Mouse (Mus musculus) forebrain, postnatal 0 days (tissue): ENCODE results near the gene Tle1. TPM values are rescaled to one million over a fixed set of nuclear protein-coding genes. Genes with fewer than 3 reads are reported as not detected.
A peak's percentile ranks its signal among the peaks of the same experiment; 100 is the strongest.

ENCODE experiments used
- ATAC-seq: fragments of 200-750 bp; cut with Nextera tagmentation; 2 replicates; pipeline ENCODE4 v1.8.0; 2017; ENCODE audit warnings: mild to moderate bottlenecking, moderate library complexity
- DNase-seq: peaks from one replicate; pipeline ENCODE4 v3.0.0-alpha.2; 2015
- H3K27ac ChIP-seq: fragments of 300-500 bp; sonication (generic); 2 replicates; pipeline ENCODE4 v1.5.1; 2014; ENCODE audit warnings: low read depth, mild to moderate bottlenecking, antibody characterized with exemption, low read length, moderate library complexity, mixed read lengths
- H3K27me3 ChIP-seq: fragments of 300-500 bp; sonication (generic); 2 replicates; pipeline ENCODE4 v1.6.1; 2014; ENCODE audit warnings: mild to moderate bottlenecking, low read length, mixed read lengths; ENCODE audit not compliant: insufficient read depth
- H3K36me3 ChIP-seq: fragments of 300-500 bp; sonication (generic); 2 replicates; pipeline ENCODE4 v1.6.1; 2014; ENCODE audit warnings: mild to moderate bottlenecking, moderate library complexity; ENCODE audit not compliant: insufficient read depth
- H3K4me1 ChIP-seq: fragments of 300-500 bp; sonication (generic); 2 replicates; pipeline ENCODE4 v1.6.1; 2014; ENCODE audit warnings: antibody characterized with exemption; ENCODE audit not compliant: insufficient read depth
- H3K4me2 ChIP-seq: fragments of 300-500 bp; sonication (generic); 2 replicates; pipeline ENCODE4 v1.6.1; 2014; ENCODE audit warnings: low read depth, mild to moderate bottlenecking, moderate library complexity
- H3K4me3 ChIP-seq: fragments of 300-500 bp; sonication (generic); 2 replicates; pipeline ENCODE4 v1.5.1; 2014; ENCODE audit warnings: low read depth, low read length, mixed read lengths
- H3K9ac ChIP-seq: fragments of 300-500 bp; sonication (generic); 2 replicates; pipeline ENCODE4 v1.6.1; 2014; ENCODE audit warnings: mild to moderate bottlenecking
- H3K9me3 ChIP-seq: fragments of 300-500 bp; sonication (generic); 2 replicates; pipeline ENCODE4 v1.6.1; 2016; ENCODE audit warnings: low read length
- CTCF ChIP-seq: sonication (generic); IDR thresholded peaks from 2 replicates; pipeline ENCODE4 v1.5.1; 2016; ENCODE audit warnings: antibody characterized with exemption, control low read depth, low read depth
- WGBS: fragments of 180-500 bp; shearing (Covaris S2); extraction: QIAGEN DNeasy Blood & Tissue Kit; methylation state at CpG from one replicate; pipeline ENCODE4 v1.1.7; 2014; 5-methylcytosine and 5-hydroxymethylcytosine counted together
- polyA plus RNA-seq: library from polyadenylated mRNA; unstranded; fragments of >200 nt; fragmentation: Nextera tagmentation; extraction: Ambion mirVana; gene quantifications from 2 replicates; pipeline ENCODE4 v1.2.1, GENCODE M21; 2015
- total RNA-seq: library from RNA; depleted of rRNA; stranded (reverse); fragments of >200 nt; gene quantifications from 2 replicates; pipeline ENCODE4 v1.2.3, GENCODE M21; 2014

Gene Tle1
- total and polyA plus RNA-seq, 2 experiments from 2014 or later, result 28.8 to 83.0 TPM

- TF ChIP-seq CTCF, result no peak
- DNase-seq, result no peak
- H3K9ac ChIP-seq, result no peak overlapping the region
- peaks cover 26% of the 10 kb centered on the region for H3K36me3 ChIP-seq
- H3K9me3 ChIP-seq, result no peaks in the 10 kb centered on the region
- no peaks in the 10 kb centered on the region for H3K4me1 ChIP-seq
- H3K4me2 ChIP-seq, result no peak overlapping the region
- no peak overlapping the region for H3K4me3 ChIP-seq
- no peak for ATAC-seq
- no peaks in the 10 kb centered on the region for H3K27me3 ChIP-seq
- WGBS, result 81% methylated on average over 2 of the region's 2 CpGs
- no peak overlapping the region for H3K27ac ChIP-seq
These were observed 78.4 kb downstream of the Tle1 start for GRCm38 (mm10) chr4:72122343-72122742.

GRCm38 (mm10) chr4:72120050-72120449, 80.7 kb downstream of the Tle1 start:
- no peak overlapping the region for H3K27ac ChIP-seq
- H3K4me3 ChIP-seq, result no peak overlapping the region
- ATAC-seq, result no peak
- H3K27me3 ChIP-seq, result no peaks in the 10 kb centered on the region
- DNase-seq, result no peak
- H3K36me3 ChIP-seq, result peaks cover 28% of the 10 kb centered on the region
- WGBS, result 90% methylated on average over 6 of the region's 6 CpGs
- no peak for TF ChIP-seq CTCF
- H3K4me2 ChIP-seq, result no peak overlapping the region
- no peak overlapping the region for H3K9ac ChIP-seq
- H3K9me3 ChIP-seq, result no peaks in the 10 kb centered on the region
- no peaks in the 10 kb centered on the region for H3K4me1 ChIP-seq

- DNase-seq (peak; percentile 11), ATAC-seq (peak; percentile 51)
- H3K9me3 ChIP-seq, result 0 out of 2 replicates have a peak, but pooled peaks cover 4% of the 10 kb centered on the region
These were observed 95.0 kb downstream of the Tle1 start for GRCm38 (mm10) chr4:72105702-72106101.

GRCm38 (mm10) chr4:72104186-72104585, 96.5 kb downstream of the Tle1 start:
- no peaks in the 10 kb centered on the region for H3K27me3 ChIP-seq
- no peak overlapping the region for H3K9ac ChIP-seq
- 0 out of 2 replicates have a peak, but pooled peaks cover 7% of the 10 kb centered on the region for H3K9me3 ChIP-seq
- ATAC-seq, result no peak
- H3K36me3 ChIP-seq, result no peaks in the 10 kb centered on the region; the same call in 1 of the 2 replicates
- no peak for TF ChIP-seq CTCF
- no peak overlapping the region for H3K27ac ChIP-seq
- DNase-seq, result no peak
- H3K4me2 ChIP-seq, result no peak overlapping the region
- no peaks in the 10 kb centered on the region for H3K4me1 ChIP-seq
- H3K4me3 ChIP-seq, result no peak overlapping the region

More at GRCm38 (mm10) chr4:72105702-72106101, 95.0 kb downstream of the Tle1 start:
- Histone ChIP-seq H3K4me3 (no peak overlapping the region), H3K36me3 (no peaks in the 10 kb centered on the region; the same call in 1 of the 2 replicates), H3K27me3 (no peaks in the 10 kb centered on the region), H3K9ac (no peak overlapping the region), H3K27ac (no peak overlapping the region), H3K4me1 (no peaks in the 10 kb centered on the region), H3K4me2 (no peak overlapping the region)
- TF ChIP-seq CTCF, result no peak

- H3K4me1 ChIP-seq, result no peaks in the 10 kb centered on the region
- H3K9me3 ChIP-seq, result no peaks in the 10 kb centered on the region
- H3K27ac ChIP-seq, result no peak overlapping the region
- no peaks in the 10 kb centered on the region for H3K36me3 ChIP-seq
- 92% methylated on average over 4 of the region's 4 CpGs for WGBS
- H3K27me3 ChIP-seq, result no peaks in the 10 kb centered on the region
- no peak for TF ChIP-seq CTCF
- ATAC-seq (no peak), DNase-seq (no peak)
- no peak overlapping the region for H3K4me2 ChIP-seq
- no peak overlapping the region for H3K4me3 ChIP-seq
- H3K9ac ChIP-seq, result no peak overlapping the region
These were observed 112.9 kb downstream of the Tle1 start for GRCm38 (mm10) chr4:72087811-72088210.

GRCm38 (mm10) chr4:72069111-72069534, 131.6 kb downstream of the Tle1 start:
- H3K9me3 ChIP-seq, result no peaks in the 10 kb centered on the region
- H3K4me2 ChIP-seq, result no peak overlapping the region
- 59% methylated on average over 5 of the region's 5 CpGs for WGBS
- no peak overlapping the region for H3K27ac ChIP-seq
- H3K4me3 ChIP-seq, result no peak overlapping the region
- H3K36me3 ChIP-seq, result no peaks in the 10 kb centered on the region
- no peaks in the 10 kb centered on the region for H3K27me3 ChIP-seq
- DNase-seq (no peak), ATAC-seq (no peak)
- no peak for TF ChIP-seq CTCF
- H3K4me1 ChIP-seq, result no peaks in the 10 kb centered on the region
- no peak overlapping the region for H3K9ac ChIP-seq

- Histone ChIP-seq H3K4me1 (no peaks in the 10 kb centered on the region), H3K36me3 (no peaks in the 10 kb centered on the region), H3K27me3 (no peaks in the 10 kb centered on the region), H3K27ac (no peak overlapping the region), H3K9me3 (no peaks in the 10 kb centered on the region), H3K4me3 (no peak overlapping the region), H3K9ac (no peak overlapping the region), H3K4me2 (no peak overlapping the region)
- DNase-seq (no peak), ATAC-seq (no peak)
- TF ChIP-seq CTCF, result no peak
- 37% methylated on average over 3 of the region's 3 CpGs for WGBS
These were observed 132.8 kb downstream of the Tle1 start for GRCm38 (mm10) chr4:72067937-72068336.
